Comparison of ENCODE assay signal across 15 mouse cellular contexts in genomic region chr7:96342996-96343395, GRCm38 (mm10).
"Had no signal": no experiment of that assay in that cellular context is flagged by ENCODE, and none has a peak within 500 bp of the region (broad histone marks: within the 10 kb centered on the region; RNA-seq: fewer than 3 reads in every experiment).

No protein-coding gene starts in this region.

- H3K4me1 ChIP-seq: kidney, embryonic 15.5 days; liver, embryonic 13.5 days; midbrain, embryonic 12.5 days had no signal

- H3K9me3 ChIP-seq: kidney, embryonic 15.5 days; liver, embryonic 13.5 days; midbrain, embryonic 12.5 days had no signal

- H3K4me3 ChIP-seq: kidney, embryonic 15.5 days; left cerebral cortex, adult 2 months; liver, embryonic 13.5 days; midbrain, embryonic 12.5 days; myocyte had no signal

- H3K9ac ChIP-seq: kidney, embryonic 15.5 days; liver, embryonic 13.5 days; midbrain, embryonic 12.5 days had no signal

- H3K4me2 ChIP-seq: kidney, embryonic 15.5 days; liver, embryonic 13.5 days; midbrain, embryonic 12.5 days had no signal

- H3K36me3 ChIP-seq: kidney, embryonic 15.5 days; liver, embryonic 13.5 days; midbrain, embryonic 12.5 days had no signal

- H3K27me3 ChIP-seq: kidney, embryonic 15.5 days; liver, embryonic 13.5 days; midbrain, embryonic 12.5 days had no signal

- DNase-seq: kidney, adult 8-10 months; kidney, postnatal 10 days; kidney, postnatal 36 days; layer of hippocampus, postnatal 36 days; liver, embryonic 13.5 days; lung, adult 2 months; lung, postnatal 14 days; lung, postnatal 4 days; thymus, adult 18-20 months; thymus, postnatal 4 days had no signal

- H3K27ac ChIP-seq: kidney, embryonic 15.5 days; left cerebral cortex, adult 2 months; liver, embryonic 13.5 days; midbrain, embryonic 12.5 days had no signal

- ATAC-seq: midbrain, embryonic 16.5 days had no signal
